Mouse (Mus musculus) adrenal gland, adult 8-10 months (tissue): ENCODE data around the gene Akap6. TPM values are rescaled to one million over a fixed set of nuclear protein-coding genes. Genes with fewer than 3 reads are reported as not detected.

Experiments used
- DNase-seq: peaks from one replicate; pipeline ENCODE4 v3.0.0; 2022
- total RNA-seq, 4 experiments: library from RNA; stranded (reverse); gene quantifications; 2 replicates each; pipeline ENCODE4 v1.2.4; 2022

Gene Akap6
- total RNA-seq = 1 to 10 TPM; 2.4 to 6.1 (median 4.5) TPM

GRCm38 (mm10) chr12:52699146-52699545 lies at the start of gene Akap6:
TSS of gene Akap6 (plus strand) at chr12:52699383.
- no peak for DNase-seq

GRCm38 (mm10) chr12:52662907-52663790 lies 36.0 kb upstream of the Akap6 start:
- no peak for DNase-seq

- DNase-seq = no peak
Observed at GRCm38 (mm10) chr12:52664944-52665343, 34.2 kb upstream of the Akap6 start.

DNA sequence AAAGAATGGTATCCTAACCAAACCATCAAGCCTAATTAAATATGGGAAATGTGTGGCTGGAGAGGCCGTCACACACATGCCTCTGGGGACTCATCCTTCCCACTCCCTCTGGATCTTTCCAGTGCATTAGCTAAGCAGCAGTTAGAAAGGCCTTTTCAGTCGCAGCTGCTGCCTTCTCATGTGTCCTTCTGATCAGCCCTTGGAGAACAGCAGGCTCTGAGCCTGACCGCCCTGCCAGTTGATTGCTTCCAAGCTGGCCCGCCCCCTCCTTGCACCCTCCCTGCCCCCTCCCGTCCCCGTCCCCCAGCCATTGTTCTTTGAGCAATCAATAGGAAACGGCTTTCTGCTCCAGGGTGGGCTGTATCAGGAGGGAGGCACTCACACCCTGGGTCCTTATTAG lies 27.7 kb upstream of the Akap6 start:
- DNase-seq = no peak

- no peak for DNase-seq
Observed at GRCm38 (mm10) chr12:52671943-52672342, 27.2 kb upstream of the Akap6 start.

GRCm38 (mm10) chr12:52673361-52673960 lies 25.7 kb upstream of the Akap6 start:
- DNase-seq = no peak

DNA sequence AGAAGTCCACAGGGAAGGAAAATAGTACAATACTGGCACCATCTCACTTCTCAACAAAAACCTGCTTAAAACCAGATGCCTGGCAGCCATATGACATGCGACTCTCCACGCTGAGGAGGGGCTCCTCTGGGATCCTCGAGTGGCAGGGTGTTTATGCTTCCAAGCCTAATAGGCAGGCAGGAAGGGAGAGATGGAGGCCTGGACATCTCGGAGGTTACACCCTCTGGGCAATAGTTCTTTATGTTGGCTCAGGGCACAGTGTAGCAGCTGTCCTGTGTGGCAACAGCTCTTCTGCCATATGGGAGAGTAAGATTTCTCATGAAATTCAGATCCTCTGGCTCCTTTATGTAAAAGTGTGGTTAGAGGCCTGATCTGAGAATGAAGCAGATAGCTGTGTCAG lies 24.2 kb upstream of the Akap6 start:
- DNase-seq = no peak

GRCm38 (mm10) chr12:52687355-52687754 lies 11.8 kb upstream of the Akap6 start:
- DNase-seq = no peak

DNA sequence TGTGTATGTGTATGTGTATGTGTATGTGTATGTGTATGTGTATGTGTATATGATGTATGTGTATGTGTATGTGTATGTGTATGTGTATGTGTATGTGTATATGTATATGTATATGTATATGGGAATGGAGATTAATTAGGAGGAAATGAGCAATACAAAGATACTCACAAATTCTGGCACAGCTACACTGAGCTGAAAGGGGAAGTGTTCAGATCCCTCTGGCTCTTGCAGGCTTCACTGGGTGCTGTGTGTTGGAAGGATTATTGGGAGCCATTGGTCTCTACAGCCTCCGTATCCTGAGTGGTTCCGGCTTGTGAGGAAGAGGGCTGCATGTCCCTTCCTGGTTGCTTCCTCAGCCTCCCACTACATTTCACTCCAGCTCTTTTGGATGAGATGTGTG lies 10.5 kb upstream of the Akap6 start:
- no peak for DNase-seq

- no peak for DNase-seq
Observed at GRCm38 (mm10) chr12:52691552-52691951, 7.6 kb upstream of the Akap6 start.

DNA sequence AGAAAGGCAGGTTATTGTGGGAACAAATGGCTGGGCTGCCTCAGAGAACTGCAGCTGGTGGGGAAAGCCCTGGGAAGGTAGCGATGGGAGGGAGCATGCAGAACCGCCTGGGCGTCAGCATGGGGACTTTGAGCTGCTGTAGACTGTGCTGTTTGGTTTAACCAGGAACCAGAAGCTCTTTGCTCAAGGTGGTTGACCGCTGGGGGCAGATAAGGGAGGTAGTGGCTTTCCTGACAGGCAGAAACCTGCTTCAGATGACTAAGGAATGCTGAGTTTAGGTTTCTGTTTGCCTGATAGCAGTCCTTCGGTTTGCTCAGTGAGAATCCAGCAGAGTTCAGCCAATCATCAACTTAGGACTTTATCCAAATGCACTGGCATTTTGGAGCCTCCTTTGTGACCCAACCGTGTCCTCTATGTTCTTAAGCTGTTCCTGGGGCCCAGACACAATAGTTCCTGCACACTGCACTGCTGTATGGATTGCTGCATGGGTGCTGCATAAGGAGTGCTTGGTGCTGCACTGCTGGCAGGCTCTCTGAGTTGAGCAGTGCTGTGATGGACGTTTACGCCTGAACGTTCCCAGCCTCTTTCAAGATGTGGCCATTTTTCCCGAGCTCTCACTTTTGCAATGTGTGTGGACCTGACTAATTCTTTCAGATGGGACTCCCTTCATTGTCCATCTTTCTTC lies 6.8 kb upstream of the Akap6 start:
- no peak for DNase-seq

DNA sequence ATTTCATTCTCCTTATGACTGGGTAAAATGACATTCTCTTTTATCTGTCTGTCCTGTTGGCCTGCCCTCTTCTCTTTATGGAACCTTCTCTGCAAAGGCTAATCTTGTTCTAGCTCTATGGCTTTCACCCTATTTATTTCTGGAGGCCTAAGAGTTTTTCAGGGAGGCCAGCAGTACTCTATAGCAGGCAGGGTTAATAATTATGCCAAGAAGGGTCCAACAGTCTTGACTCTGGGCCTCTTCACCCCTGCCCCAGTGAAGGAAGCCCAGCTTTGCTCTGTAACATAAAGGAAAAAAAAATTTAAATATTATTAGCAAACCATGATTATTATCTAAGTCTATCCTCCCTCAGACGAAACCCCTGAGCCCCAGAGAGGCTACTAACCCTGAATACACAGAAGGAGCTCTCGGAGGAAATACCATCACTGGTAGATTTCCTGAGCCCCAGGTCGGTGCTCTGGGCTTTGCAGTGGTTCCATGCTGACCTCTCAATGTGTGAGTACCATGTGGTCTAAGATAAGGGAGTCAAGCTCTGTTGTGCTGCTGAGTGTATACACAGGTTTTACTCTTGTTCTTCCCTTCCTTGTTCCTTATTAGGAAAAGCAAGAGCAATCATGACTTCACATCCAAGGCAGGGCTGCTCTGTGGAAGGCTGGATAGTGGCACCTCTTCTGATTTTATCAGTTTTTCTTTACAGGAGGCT lies 1.6 kb upstream of the Akap6 start:
- DNase-seq = no peak

DNA sequence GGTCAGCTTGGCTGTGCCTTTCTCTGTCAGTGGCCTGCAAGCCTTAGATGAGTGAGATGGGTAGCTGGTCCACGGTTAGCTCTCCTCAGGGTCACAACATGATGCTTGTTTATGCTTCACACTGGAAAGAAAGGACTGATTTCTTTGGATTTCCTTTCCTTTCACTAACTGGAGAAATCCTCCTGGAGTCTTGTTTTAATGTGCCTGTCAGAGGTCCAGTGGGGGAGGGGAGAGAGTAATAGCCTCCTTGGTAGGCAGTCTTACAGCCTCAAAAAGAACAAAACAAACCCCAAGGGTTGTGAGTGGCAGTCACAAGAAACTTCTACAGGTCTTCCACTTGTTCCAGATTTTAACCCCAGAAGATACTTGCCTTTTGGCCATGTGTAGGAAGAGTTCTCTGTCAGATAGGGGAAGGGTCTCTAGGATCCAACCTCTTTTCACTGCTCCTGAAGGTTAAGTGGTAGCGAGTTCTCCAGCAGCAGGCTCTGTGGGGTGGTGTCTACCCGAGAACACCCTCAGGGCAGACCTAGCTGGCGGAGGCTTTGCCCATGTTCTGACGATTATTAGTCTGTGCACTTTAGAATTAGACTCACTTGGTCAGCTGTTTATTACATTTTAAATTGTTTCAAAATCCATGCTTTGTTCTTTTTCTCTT lies 780 bp upstream of the Akap6 start:
- no peak for DNase-seq

GRCm38 (mm10) chr12:52699961-52700696 lies 946 bp downstream of the Akap6 start:
- no peak for DNase-seq

GRCm38 (mm10) chr12:52700697-52701191 lies 1.6 kb downstream of the Akap6 start:
- DNase-seq = no peak

DNA sequence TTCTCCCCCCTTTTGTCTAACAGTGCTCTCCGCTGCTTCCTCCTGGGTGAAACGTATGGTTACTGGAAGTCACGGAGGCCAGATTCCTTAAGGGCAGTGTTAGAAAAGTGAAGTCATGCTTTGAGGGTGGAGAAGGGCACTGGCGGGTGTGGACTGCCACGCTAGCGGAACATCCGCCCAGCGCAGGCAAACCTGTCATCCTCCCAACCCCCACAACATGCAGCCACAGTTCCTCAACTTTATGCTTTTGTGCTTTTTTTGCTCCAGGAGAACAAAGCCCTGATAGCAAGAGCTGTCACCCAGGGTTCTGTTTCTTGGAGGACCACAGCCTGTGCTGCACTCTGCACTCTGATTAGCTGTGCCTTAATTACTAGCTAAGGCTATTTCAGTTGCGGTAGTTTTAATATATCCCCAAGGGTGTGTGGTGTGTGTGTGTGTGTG lies 2.0 kb downstream of the Akap6 start:
- DNase-seq = no peak

DNA sequence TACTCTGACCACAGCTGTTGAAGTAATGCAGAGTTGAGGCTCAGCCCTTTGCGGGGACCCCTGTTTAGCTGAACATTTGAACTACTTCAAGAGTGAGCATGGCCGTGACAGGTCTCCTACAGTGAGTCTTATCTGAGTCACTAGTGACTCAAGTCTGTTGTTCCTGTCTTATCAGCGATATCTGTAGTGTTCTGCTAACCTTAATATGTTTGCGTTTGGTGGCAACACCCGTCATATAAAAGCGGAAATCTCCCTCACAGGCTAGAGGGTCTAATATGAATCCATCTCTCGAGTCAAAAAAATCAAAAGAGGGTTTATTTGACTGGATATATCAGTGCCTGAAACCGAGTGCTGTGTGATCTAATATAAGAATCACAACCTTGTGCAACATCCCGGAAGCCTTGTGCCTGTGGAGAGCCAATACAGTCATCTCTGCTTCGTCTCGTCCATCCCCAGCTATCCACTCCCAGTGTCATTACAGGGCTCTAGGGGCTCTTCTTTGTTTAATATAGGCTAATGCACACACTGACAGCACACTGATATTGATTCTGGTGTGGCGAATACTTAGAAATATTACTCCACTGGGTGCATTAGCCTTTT lies 3.3 kb downstream of the Akap6 start:
- no peak for DNase-seq

- no peak for DNase-seq
Observed at GRCm38 (mm10) chr12:52704081-52704480, 4.9 kb downstream of the Akap6 start.

GRCm38 (mm10) chr12:52704810-52705209 lies 5.6 kb downstream of the Akap6 start:
- no peak for DNase-seq

DNA sequence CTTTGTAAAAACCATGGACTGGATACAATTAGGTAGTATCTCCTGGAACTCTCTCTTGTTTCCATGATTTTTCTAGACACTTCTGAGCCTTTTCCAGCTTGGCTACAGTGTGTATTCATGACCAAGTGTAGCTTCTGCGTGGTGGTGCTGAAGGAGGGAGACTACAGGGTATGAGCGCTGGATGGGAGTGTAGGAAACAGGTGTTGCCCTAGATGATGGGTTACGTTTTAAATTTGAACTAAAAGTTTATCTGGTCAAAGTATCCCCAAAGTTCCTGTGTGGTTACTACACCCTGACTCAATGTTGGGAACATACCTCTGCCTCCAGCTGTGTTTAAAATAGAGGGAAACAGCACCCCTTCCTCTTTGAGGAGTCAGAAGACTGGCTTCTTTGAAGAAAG lies 12.2 kb downstream of the Akap6 start:
- no peak for DNase-seq
